Mouse (Mus musculus) 3134 (cell line): Measurements from ENCODE around the gene Olfr1394.
"Not testable (repeated sequence)": the region's sequence is repeated elsewhere in the genome, so short reads cannot be mapped to it uniquely, and the experiment has no call there.

Experiments used
- DNase-seq: peaks from one replicate; pipeline ENCODE4 v3.0.0-alpha.2; 2011; ENCODE audit warnings: low spot score; ENCODE audit not compliant: insufficient read length; ENCODE audit errors: extremely low read depth

The Olfr1394 gene

DNA sequence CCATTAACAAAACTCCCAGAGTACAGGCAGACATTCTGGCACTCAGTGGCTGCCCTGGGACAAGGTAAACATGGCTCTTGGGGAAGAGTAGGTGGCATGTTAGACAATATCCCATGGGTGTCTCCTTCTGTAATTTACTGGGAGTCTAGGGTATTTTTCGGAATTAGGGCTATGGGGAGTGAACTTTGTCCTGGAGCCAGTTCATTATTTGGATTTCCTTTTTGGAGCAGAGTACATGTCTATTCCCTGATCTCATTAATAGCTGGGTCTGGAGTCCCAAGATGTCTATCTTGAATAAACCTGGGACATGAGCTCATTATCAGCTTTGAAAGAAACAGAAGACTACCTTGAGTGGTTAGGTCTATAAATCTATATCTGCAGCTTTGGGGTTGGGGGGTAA is at the start of gene Olfr1394:
TSS of gene Olfr1394 (plus strand) at position 301 of the 400 bp plus-strand sequence.
- no peak for DNase-seq

- DNase-seq: no peak
Observed at GRCm38 (mm10) chr11:49105752-49106151, 48.4 kb upstream of the Olfr1394 start.

- DNase-seq: peak; percentile 45
Observed at GRCm38 (mm10) chr11:49107650-49108537, 46.3 kb upstream of the Olfr1394 start.

DNA sequence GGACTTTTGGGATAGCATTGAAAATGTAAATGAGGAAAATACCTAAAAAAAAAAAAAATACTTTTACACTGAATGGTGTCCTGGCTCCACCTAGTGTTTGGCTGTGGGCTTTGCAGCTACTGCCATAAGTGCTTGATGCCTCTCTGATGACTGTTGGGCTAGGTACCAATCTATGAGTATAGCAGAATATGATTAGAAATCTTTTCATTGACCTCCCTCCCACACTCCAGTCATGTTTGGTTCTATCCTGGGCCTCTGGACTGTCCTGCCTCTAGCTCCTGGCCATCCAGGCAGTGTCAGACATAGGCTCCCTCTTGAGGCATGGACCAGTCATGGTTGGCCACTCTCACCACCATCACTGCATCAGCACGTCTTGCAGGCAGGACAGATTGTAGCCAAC is 45.3 kb upstream of the Olfr1394 start:
- peak; percentile 21 for DNase-seq

- DNase-seq: no peak
Observed at GRCm38 (mm10) chr11:49111000-49111399, 43.2 kb upstream of the Olfr1394 start.

DNA sequence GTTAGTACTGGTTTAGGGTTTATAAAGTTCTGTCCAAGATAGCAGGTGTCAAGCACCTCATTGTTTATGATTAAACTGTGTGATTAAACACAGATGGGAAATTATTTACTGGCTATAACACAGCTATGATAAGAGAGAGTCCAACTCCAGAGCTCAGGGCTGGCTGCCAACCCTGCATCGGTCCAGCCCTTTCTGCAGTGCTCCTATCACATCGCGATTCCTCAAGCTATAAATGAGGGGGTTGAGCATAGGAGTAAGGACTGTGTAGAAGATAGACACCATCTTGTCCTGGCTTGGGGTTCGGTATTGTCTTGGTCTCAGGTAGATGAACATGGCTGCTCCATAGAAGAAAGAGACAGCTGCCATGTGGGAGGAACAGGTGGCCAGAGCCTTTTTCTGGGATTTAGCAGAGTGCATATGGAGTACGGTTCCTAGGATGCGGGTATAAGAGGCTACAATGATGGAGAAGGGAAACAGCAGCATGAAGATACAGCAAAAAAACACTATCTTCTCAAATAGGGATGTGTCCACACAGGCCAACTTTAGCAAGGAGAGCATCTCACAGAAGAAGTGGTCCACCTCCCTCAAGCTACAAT is 41.5 kb upstream of the Olfr1394 start:
- DNase-seq: no peak

- no peak for DNase-seq
Observed at GRCm38 (mm10) chr11:49114158-49114557, 40.0 kb upstream of the Olfr1394 start.

- no peak for DNase-seq
Observed at GRCm38 (mm10) chr11:49114774-49115173, 39.4 kb upstream of the Olfr1394 start, which contains the start of gene Olfr1396. TSS of gene Olfr1396 (minus strand) at chr11:49114874.

GRCm38 (mm10) chr11:49119635-49120034 is 34.5 kb upstream of the Olfr1394 start:
- no peak for DNase-seq

DNA sequence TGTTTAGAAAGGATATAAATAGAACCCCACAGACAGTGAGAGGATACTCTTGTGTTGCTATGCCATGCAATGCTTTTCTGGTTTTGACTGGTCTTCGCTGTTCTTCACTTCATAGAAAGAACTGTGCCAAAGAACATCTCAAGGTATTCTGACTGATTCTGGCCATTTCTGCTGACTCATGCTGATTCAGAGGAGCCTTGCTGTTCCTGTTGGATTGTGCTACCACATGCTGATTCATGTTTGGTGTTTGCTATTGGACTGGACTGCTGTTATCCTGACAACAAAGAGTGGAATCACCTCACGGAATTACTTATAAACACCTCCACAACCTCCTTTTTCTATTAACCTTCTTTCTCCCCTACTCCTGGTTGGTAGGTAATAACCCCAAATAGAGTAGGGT is 30.0 kb upstream of the Olfr1394 start:
- DNase-seq: no peak

- DNase-seq: no peak
Observed at GRCm38 (mm10) chr11:49141974-49142373, 12.2 kb upstream of the Olfr1394 start, which contains the start of gene Olfr1395. TSS of gene Olfr1395 (plus strand) at chr11:49142274.

DNA sequence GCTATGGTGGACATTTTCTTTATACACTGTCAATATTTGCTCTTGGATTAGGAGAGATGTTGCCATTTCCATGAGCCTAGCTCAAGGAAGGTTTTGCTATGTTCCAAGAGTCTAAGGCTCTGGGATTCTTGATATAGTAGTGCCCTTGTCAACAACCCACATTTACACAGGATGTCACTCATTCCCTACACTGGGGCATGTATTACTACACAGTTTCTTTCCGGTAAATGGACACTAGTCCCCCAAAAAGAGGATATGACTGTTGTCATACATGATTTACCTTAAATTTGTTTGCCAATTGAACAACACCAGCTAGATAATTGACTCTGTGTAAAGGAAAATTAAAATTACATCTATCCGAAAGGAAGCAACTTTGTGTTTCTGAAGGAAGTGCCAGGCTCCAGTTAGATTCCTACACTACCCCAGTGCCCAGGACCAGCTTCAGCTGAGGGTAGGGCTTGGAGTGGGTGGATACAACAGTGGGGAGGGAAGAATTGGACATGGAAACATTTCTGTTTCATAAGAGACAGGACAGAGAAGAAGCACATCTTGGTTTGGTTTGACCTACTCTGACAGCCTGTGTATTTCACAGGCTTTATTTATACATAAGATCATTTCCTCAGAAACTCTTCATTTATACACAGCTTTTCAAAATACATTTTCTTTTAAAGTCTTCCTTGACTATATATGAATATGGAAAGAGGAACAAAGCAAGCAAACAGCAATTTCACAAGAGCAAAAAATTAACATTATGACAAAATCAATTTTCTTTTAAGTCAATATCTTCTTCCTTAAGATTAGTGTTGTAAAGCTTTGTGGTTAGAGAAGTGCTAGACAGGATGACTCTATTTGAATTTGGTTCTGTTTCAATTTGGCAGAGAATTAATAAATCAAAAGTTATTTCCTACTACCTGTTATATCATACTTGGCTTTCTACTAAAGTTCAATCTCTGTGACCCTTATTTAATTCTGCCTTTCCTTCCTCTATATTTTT is 2.9 kb downstream of the Olfr1394 start:
- no peak for DNase-seq

- DNase-seq: no peak
Observed at GRCm38 (mm10) chr11:49168839-49169611, 14.8 kb downstream of the Olfr1394 start.

DNA sequence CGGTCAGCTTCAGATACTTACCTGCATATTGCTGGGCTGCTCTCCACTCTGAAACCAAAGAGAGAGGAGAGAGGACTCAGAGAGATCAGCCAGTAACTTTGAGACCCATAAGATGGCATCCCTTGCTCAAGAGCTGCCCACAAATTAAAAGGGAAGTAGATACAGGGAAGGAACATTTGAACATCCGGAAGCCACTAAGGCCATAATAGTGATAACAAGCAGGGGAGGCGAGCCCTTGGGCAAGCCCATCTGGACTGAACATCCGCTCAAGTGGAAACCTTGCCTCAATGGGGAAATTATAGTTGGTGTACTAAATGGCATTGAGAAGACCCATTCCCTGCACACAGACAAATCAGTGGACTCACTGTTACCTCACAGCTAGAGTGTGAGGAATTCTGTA is 16.4 kb downstream of the Olfr1394 start:
- DNase-seq: no peak

GRCm38 (mm10) chr11:49175345-49175744 is 21.2 kb downstream of the Olfr1394 start:
- DNase-seq: no peak

- DNase-seq: not testable (repeated sequence)
Observed at GRCm38 (mm10) chr11:49176047-49176779, 22.0 kb downstream of the Olfr1394 start.

DNA sequence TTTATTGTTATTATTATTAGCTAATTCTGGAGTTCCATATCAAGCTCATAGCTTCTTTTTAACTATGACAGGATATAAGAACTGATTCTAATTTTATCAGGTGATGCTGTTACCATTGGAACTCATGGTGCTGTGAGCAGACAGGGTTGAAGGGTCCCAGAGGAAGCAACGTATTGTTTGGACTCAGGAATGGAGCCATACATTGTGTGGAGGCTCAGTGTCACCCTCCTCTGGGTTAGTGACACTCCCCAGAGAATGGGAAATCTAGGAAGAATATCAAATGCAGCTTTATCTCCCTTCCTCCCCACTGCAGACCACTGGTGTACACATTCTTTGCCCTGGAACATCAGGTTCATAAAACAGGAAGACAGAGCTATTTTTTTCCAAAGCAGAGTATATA is 29.0 kb downstream of the Olfr1394 start:
- no peak for DNase-seq

- no peak for DNase-seq
Observed at GRCm38 (mm10) chr11:49186452-49186851, 32.3 kb downstream of the Olfr1394 start.

GRCm38 (mm10) chr11:49186955-49187488 is 32.8 kb downstream of the Olfr1394 start, which contains the start of gene Btnl9:
TSS of gene Btnl9 (minus strand) at chr11:49187159.
- no peak for DNase-seq
